Mouse (Mus musculus): Measurements from ENCODE around the gene Eaf2. TPM values are rescaled to one million over a fixed set of nuclear protein-coding genes. Genes with fewer than 3 reads are reported as not detected.

Gene Eaf2
- polyA plus RNA-seq, 1 experiment from 2014 or later = 0.40 TPM

DNA sequence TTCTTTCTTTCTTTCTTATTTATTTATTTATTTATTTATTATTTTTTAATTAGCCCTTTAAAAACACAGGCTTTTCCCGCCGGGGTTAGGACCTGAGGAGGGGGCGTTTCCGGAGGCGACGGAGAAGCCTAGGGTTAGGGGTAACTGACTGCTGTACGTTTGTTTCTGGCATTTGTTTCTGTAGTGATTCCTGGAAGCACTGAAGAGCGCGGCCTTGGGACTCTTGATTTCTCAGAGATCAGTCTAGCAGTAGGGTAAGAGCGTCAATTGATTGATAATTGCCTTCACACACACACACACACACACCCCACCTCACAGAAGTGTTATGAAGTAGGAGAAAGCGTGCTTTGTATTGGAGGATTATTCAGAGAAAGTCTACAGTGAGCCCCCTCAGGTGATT, 46.0 kb downstream of the Eaf2 start:
- H3K27ac ChIP-seq (replicated peaks) = no peak overlapping the region
- H3K36me3 ChIP-seq = no peaks in the 10 kb centered on the region
- peaks cover 9% of the 10 kb centered on the region; the same call in 1 of the 2 replicates for H3K4me1 ChIP-seq
- H3K27me3 ChIP-seq (replicated peaks) = no peaks in the 10 kb centered on the region; the same call in 1 of the 2 replicates
- peak overlapping the region; percentile 83 for H3K4me3 ChIP-seq
- ATAC-seq (ENCODE audit: extremely low read depth, insufficient number of reproducible peaks, low FRiP score, low TSS enrichment) = no peak
- H3K9ac ChIP-seq = peak overlapping the region; percentile 93
- H3K4me2 ChIP-seq = peak overlapping the region; percentile 81
- no peaks in the 10 kb centered on the region for H3K9me3 ChIP-seq
- 8% methylated on average over 11 of the region's 11 CpGs for WGBS

DNA sequence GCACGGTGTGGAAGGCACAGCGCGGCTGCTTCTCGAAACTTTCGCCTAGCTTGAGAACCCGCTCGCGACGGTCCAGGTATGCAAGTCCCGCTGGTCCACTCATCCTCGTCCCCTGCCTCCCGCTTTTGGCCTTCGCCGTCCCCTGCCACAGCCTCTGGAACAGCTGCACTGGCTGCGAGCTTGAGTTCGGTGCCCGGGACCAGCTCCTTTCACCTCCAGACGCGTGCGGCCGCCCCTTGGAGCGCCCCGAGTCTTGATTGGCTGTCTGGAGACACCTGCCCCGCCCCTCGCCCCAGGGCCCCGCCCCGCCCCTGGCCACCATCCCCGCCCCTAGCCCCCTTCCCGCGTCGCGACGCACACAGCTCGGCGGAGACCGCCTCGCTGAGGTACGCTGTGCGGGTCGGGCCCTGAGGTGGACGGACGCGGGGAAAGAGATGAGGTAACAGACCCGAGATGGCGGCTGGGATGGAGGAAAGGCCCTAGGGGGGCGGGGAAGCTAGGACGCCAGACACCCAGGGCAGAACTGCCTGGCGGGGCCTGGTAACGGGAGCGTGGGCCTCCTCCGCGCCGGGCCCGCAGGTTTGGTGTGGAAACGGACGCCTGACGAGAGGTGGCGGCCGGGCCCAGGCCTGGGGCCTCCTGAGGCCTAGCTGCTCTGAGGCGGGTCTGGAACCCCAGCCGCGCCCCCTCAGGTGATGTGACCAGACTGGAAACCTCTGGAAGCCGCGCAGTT, 46.6 kb downstream of the Eaf2 start, which contains the start of gene Iqcb1:
Gene Iqcb1 (plus strand): TSS at position 332 of the 733 bp plus-strand sequence.
- Histone ChIP-seq H3K36me3 (no peaks in the 10 kb centered on the region), H3K27me3 (replicated peaks) (no peaks in the 10 kb centered on the region; the same call in 1 of the 2 replicates), H3K27ac (replicated peaks) (peak within 1 kb of the TSS; percentile 44; the same call in 1 of the 2 replicates), H3K4me2 (peak within 1 kb of the TSS; percentile 81), H3K4me3 (peak within 1 kb of the TSS; percentile 83), H3K4me1 (peaks cover 9% of the 10 kb centered on the region; the same call in 1 of the 2 replicates), H3K9ac (peak within 1 kb of the TSS; percentile 93), H3K9me3 (no peaks in the 10 kb centered on the region)
- peak; percentile 98 for ATAC-seq (ENCODE audit: extremely low read depth, insufficient number of reproducible peaks, low FRiP score, low TSS enrichment)
- WGBS = under 1% methylated on average over 64 of the region's 64 CpGs

- Histone ChIP-seq H3K9me3 (no peaks in the 10 kb centered on the region), H3K27ac (replicated peaks) (no peak overlapping the region), H3K4me2 (peak overlapping the region; percentile 81), H3K27me3 (replicated peaks) (no peaks in the 10 kb centered on the region; the same call in 1 of the 2 replicates), H3K4me1 (peaks cover 9% of the 10 kb centered on the region; the same call in 1 of the 2 replicates), H3K9ac (peak overlapping the region; percentile 93), H3K4me3 (peak overlapping the region; percentile 83), H3K36me3 (no peaks in the 10 kb centered on the region)
- 3% methylated on average over 11 of the region's 11 CpGs for WGBS
- ATAC-seq (ENCODE audit: extremely low read depth, insufficient number of reproducible peaks, low FRiP score, low TSS enrichment) = 0 out of 2 replicates have a peak, but pooled peaks have one; percentile 24
Observed at GRCm38 (mm10) chr16:36827611-36828053, 47.2 kb downstream of the Eaf2 start.

DNA sequence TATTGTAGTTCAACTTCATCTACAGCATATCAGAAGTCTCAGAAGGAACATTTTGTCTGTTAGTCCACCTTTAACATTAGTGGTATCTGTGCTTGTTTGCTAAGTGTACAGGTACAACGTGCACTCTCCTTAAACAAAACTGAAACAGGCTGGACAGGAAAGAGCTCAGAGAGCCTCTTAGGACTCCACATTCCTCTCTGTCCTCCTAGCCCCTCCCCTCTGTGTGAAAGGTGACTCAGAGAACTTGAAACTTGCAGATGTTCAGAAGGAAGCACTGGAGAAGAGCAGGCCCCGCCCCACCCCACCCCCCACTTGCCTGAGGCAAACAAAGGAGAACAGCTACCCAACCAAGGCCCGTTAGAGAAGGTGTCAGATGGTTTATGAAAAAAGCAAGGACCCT, 53.3 kb downstream of the Eaf2 start:
- no peak for ATAC-seq (ENCODE audit: extremely low read depth, insufficient number of reproducible peaks, low FRiP score, low TSS enrichment)
- H3K27ac ChIP-seq (replicated peaks) = no peak overlapping the region
- no peaks in the 10 kb centered on the region for H3K27me3 ChIP-seq (replicated peaks)
- peaks cover 6% of the 10 kb centered on the region; the same call in 1 of the 2 replicates for H3K4me1 ChIP-seq
- no peak overlapping the region for H3K4me3 ChIP-seq
- H3K36me3 ChIP-seq = no peaks in the 10 kb centered on the region
- 7% methylated on average over 3 of the region's 3 CpGs for WGBS
- no peak overlapping the region for H3K4me2 ChIP-seq
- H3K9ac ChIP-seq = no peak overlapping the region
- H3K9me3 ChIP-seq = no peaks in the 10 kb centered on the region

DNA sequence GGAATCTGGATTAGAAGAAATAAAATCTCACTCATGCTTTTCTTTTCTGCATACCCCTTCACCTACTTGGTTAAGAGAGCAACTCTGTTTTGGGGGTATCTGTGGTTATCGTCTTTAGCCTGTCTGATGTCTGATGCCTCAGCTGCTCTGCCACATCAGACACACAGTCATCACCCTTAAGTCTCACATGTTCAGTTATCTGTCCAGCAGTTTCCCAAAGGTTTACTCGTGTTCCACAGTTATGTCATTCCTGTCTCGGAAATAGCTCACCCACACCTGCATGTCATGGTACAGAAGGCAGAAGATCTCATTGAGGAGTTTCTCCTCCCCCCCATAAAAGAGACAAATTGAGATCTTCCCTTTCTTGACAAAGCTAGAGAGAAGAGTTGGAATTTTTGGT, 54.1 kb downstream of the Eaf2 start:
- Histone ChIP-seq H3K9me3 (no peaks in the 10 kb centered on the region), H3K4me2 (no peak overlapping the region), H3K36me3 (no peaks in the 10 kb centered on the region), H3K9ac (no peak overlapping the region), H3K4me3 (no peak overlapping the region), H3K27ac (replicated peaks) (no peak overlapping the region), H3K27me3 (replicated peaks) (no peaks in the 10 kb centered on the region), H3K4me1 (peaks cover 6% of the 10 kb centered on the region; the same call in 1 of the 2 replicates)
- 60% methylated on average over 3 of the region's 3 CpGs for WGBS
- ATAC-seq (ENCODE audit: extremely low read depth, insufficient number of reproducible peaks, low FRiP score, low TSS enrichment) = no peak

DNA sequence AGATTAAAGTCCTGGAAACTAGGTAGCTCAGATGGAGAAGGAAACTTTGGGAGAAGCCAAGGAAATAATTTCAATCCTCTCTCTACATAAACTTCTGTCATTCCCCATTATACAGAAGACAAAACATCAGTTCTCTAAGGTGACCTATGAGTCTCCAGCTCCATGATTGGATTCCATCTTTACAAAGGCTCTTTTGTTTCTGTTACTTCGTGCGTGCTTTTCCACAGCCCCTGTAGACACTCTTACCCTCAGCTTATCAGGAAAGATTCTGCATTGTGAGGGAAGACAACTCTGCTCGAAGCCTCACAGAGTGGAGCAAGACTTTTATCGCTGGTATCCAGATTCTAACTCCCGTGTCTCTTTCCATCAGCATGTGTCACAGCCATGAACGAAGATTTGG, 54.8 kb downstream of the Eaf2 start:
- Histone ChIP-seq H3K27me3 (replicated peaks) (no peaks in the 10 kb centered on the region), H3K36me3 (no peaks in the 10 kb centered on the region), H3K9ac (no peak overlapping the region), H3K9me3 (no peaks in the 10 kb centered on the region), H3K27ac (replicated peaks) (no peak overlapping the region), H3K4me1 (peaks cover 6% of the 10 kb centered on the region; the same call in 1 of the 2 replicates), H3K4me2 (no peak overlapping the region), H3K4me3 (no peak overlapping the region)
- WGBS = 59% methylated on average over 6 of the region's 6 CpGs
- ATAC-seq (ENCODE audit: extremely low read depth, insufficient number of reproducible peaks, low FRiP score, low TSS enrichment) = no peak

DNA sequence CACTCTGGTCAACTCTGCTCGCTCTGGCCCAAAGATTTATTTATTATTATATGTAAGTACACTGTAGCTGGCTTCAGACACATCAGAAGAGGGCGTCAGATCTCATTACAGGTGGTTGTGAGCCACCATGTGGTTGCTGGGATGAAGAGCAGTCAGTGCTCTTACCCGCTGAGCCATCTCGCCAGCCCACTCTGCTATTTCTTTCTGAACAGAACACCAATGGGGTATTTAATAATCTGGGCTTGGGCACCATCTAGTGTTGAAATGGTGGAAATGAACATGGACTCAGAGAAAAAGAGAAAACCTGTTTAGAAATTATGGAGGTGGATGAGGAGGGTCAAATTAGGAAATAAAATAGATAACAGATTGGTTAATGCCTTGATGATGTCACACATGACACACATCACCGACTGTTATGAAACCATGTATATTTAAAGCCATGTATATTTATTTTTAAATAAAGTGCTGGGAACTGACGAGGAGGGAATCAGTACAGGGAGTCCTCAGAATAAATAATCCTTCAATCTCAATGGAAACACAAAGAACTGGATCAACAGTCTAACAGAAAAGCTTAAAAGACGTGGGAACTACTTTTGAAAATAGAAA, 57.4 kb downstream of the Eaf2 start:
- H3K36me3 ChIP-seq = no peaks in the 10 kb centered on the region
- H3K4me2 ChIP-seq = no peak overlapping the region
- ATAC-seq (ENCODE audit: extremely low read depth, insufficient number of reproducible peaks, low FRiP score, low TSS enrichment) = no peak
- H3K27ac ChIP-seq (replicated peaks) = no peak overlapping the region
- H3K27me3 ChIP-seq (replicated peaks) = no peaks in the 10 kb centered on the region
- H3K9ac ChIP-seq = no peak overlapping the region
- peaks cover 6% of the 10 kb centered on the region; the same call in 1 of the 2 replicates for H3K4me1 ChIP-seq
- 19% methylated on average over 7 of the region's 7 CpGs for WGBS
- H3K4me3 ChIP-seq = no peak overlapping the region
- no peaks in the 10 kb centered on the region for H3K9me3 ChIP-seq

DNA sequence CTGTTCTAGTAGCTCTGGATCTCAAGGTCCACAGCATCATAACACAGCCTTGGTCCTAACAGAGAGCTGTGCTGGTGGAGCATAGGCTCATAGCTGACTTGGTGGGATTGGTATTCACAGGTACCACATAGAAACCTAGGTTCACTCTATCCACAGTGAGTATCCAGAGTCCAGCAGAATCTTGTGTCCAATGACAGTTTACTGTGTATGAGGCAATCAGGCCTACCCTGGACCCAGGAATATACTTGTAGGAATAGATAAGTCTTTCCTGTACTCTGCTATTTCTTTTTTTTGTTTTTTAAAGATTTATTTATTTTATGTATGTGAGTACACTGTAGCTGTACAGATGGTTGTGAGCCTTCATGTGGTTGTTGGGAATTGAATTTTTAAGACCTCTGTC, 57.9 kb downstream of the Eaf2 start:
- H3K9ac ChIP-seq = no peak overlapping the region
- H3K27ac ChIP-seq (replicated peaks) = no peak overlapping the region
- peaks cover 5% of the 10 kb centered on the region; the same call in 1 of the 2 replicates for H3K4me1 ChIP-seq
- no peaks in the 10 kb centered on the region for H3K9me3 ChIP-seq
- H3K36me3 ChIP-seq = no peaks in the 10 kb centered on the region
- no peak overlapping the region for H3K4me2 ChIP-seq
- no peaks in the 10 kb centered on the region for H3K27me3 ChIP-seq (replicated peaks)
- H3K4me3 ChIP-seq = no peak overlapping the region
- no peak for ATAC-seq (ENCODE audit: extremely low read depth, insufficient number of reproducible peaks, low FRiP score, low TSS enrichment)

DNA sequence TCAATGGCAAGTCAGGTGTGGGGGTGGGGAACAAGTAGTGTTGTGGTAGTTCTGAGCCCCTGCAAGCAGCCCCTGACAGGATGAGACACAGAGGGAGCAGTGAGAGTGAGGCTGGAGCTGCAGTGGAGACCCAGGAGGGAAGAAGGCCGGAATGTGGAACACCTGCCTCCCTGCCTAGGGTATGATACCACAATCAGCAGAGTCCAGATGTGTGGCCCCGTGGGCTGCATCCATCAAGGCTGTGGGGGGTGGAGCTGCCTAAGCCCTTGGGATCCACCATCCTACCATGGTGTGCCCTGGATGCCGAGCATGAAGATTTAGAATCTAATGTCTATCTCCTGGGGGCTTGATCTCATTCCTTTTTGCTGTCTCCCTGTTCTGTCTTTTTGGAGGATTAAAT, 61.1 kb downstream of the Eaf2 start:
- no peaks in the 10 kb centered on the region for H3K36me3 ChIP-seq
- no peak overlapping the region for H3K4me3 ChIP-seq
- H3K4me1 ChIP-seq = no peaks in the 10 kb centered on the region
- H3K27ac ChIP-seq (replicated peaks) = no peak overlapping the region
- no peak overlapping the region for H3K4me2 ChIP-seq
- ATAC-seq (ENCODE audit: extremely low read depth, insufficient number of reproducible peaks, low FRiP score, low TSS enrichment) = no peak
- 44% methylated on average over 3 of the region's 3 CpGs for WGBS
- no peaks in the 10 kb centered on the region for H3K9me3 ChIP-seq
- H3K27me3 ChIP-seq (replicated peaks) = no peaks in the 10 kb centered on the region
- H3K9ac ChIP-seq = no peak overlapping the region

- Histone ChIP-seq H3K36me3 (no peaks in the 10 kb centered on the region), H3K4me2 (no peak overlapping the region), H3K27ac (replicated peaks) (no peak overlapping the region), H3K27me3 (replicated peaks) (no peaks in the 10 kb centered on the region), H3K9me3 (no peaks in the 10 kb centered on the region), H3K4me3 (no peak overlapping the region), H3K4me1 (no peaks in the 10 kb centered on the region), H3K9ac (no peak overlapping the region)
- 72% methylated on average over 3 of the region's 3 CpGs for WGBS
- no peak for ATAC-seq (ENCODE audit: extremely low read depth, insufficient number of reproducible peaks, low FRiP score, low TSS enrichment)
Observed at GRCm38 (mm10) chr16:36808616-36809015, 66.2 kb downstream of the Eaf2 start.

DNA sequence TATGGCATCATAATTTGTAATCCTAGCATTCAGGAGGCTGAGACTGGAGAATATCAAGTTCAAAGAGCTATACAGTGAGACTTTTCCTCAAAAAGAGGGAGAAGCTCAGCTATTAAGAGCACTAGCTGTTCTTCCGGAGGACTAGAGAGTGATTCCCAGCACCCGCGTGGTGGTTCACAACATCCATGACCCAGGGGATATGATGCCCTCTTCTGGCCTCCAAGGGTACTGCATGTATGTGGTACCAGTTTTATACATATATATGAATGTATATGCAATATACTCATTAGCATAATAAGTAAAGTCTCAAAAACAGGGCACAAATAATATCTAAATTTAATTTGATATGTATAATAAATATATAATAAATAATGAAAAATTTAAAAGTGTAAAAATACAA, 72.4 kb downstream of the Eaf2 start:
- ATAC-seq (ENCODE audit: extremely low read depth, insufficient number of reproducible peaks, low FRiP score, low TSS enrichment) = no peak
- H3K4me2 ChIP-seq = no peak overlapping the region
- WGBS = 79% methylated on average over 3 of the region's 3 CpGs

More for the DNA sequence above, 72.4 kb downstream of the Eaf2 start:
- no peak overlapping the region for H3K4me3 ChIP-seq
- H3K4me1 ChIP-seq = no peaks in the 10 kb centered on the region
- no peak overlapping the region for H3K9ac ChIP-seq
- H3K36me3 ChIP-seq = no peaks in the 10 kb centered on the region
- H3K9me3 ChIP-seq = no peaks in the 10 kb centered on the region
- H3K27ac ChIP-seq (replicated peaks) = no peak overlapping the region
- H3K27me3 ChIP-seq (replicated peaks) = no peaks in the 10 kb centered on the region
